Mouse (Mus musculus) kidney, adult 8-10 months (tissue): ENCODE results near the gene Adssl1.

Experiments
- DNase-seq, 2 experiments: peaks; one replicate each; pipeline ENCODE4 v3.0.0; 2022

The Adssl1 gene

GRCm38 (mm10) chr12:112679027-112679996, 59.5 kb downstream of the Adssl1 start:
- DNase-seq: no peak

GRCm38 (mm10) chr12:112683351-112683750, 63.5 kb downstream of the Adssl1 start:
- no peak for DNase-seq

- no peak for DNase-seq
Measured at GRCm38 (mm10) chr12:112688458-112688857, 68.6 kb downstream of the Adssl1 start.
